ENCODE assay signal across 20 mouse cellular contexts in genomic region chr19:44146951-44147350, GRCm38 (mm10). TPM values are rescaled to one million over a fixed set of nuclear protein-coding genes. Genes with fewer than 3 reads are reported as not detected.
DNase-seq lines count a peak whose midpoint lies in the region; ATAC-seq and TF ChIP-seq lines count a peak whose summit lies in the region.
"Had no signal": no experiment of that assay in that cellular context is flagged by ENCODE, and none has a peak within 500 bp of the region (broad histone marks: within the 10 kb centered on the region; RNA-seq: fewer than 3 reads in every experiment).

No protein-coding gene starts in this region.

- peak overlapping the region; percentile 86; the same call in 1 of the 2 replicates for H3K4me2 ChIP-seq in forebrain, embryonic 13.5 days
- H3K4me2 ChIP-seq in forebrain, embryonic 16.5 days (ENCODE audit: low read length): no peak overlapping the region
- 0 out of 2 replicates have a peak overlapping the region, but pooled peaks have one; percentile 75 for H3K4me2 ChIP-seq in hindbrain, embryonic 15.5 days
- no peak overlapping the region for H3K4me2 ChIP-seq in hindbrain, embryonic 12.5 days (replicated peaks)

- H3K36me3 ChIP-seq in forebrain, embryonic 13.5 days (ENCODE audit: poor library complexity, severe bottlenecking): peaks cover 25% of the 10 kb centered on the region
- H3K36me3 ChIP-seq in forebrain, embryonic 16.5 days (ENCODE audit: control insufficient read depth, insufficient read depth): peaks cover 8% of the 10 kb centered on the region
- peaks cover 20% of the 10 kb centered on the region for H3K36me3 ChIP-seq in hindbrain, embryonic 15.5 days
- H3K36me3 ChIP-seq in hindbrain, embryonic 12.5 days: peaks cover 20% of the 10 kb centered on the region

- no peak for ATAC-seq in forebrain, embryonic 13.5 days
- no peak for ATAC-seq in forebrain, embryonic 16.5 days
- no peak for ATAC-seq in hindbrain, embryonic 15.5 days (ENCODE audit: low FRiP score, low read depth)
- ATAC-seq in hindbrain, embryonic 12.5 days (ENCODE audit: low FRiP score): no peak

- 95% methylated on average over 8 of the region's 8 CpGs for WGBS in forebrain, embryonic 13.5 days
- 93% methylated on average over 8 of the region's 8 CpGs for WGBS in forebrain, embryonic 16.5 days
- WGBS in hindbrain, embryonic 15.5 days: 96% methylated on average over 8 of the region's 8 CpGs
- WGBS in hindbrain, embryonic 12.5 days: 97% methylated on average over 8 of the region's 8 CpGs

- H3K9me3 ChIP-seq in forebrain, embryonic 13.5 days (replicated peaks): no peaks in the 10 kb centered on the region
- no peaks in the 10 kb centered on the region for H3K9me3 ChIP-seq in forebrain, embryonic 16.5 days (ENCODE audit: control insufficient read depth, low read length)
- no peaks in the 10 kb centered on the region for H3K9me3 ChIP-seq in hindbrain, embryonic 15.5 days
- H3K9me3 ChIP-seq in hindbrain, embryonic 12.5 days (replicated peaks): no peaks in the 10 kb centered on the region
- H3K9me3 ChIP-seq: embryonic facial prominence, embryonic 15.5 days; forebrain, embryonic 12.5 days; heart, embryonic 15.5 days had no signal

- TF ChIP-seq CTCF in left cerebral cortex, adult 2 months (IDR thresholded peaks at IDR 0.05): no peak

- DNase-seq in thymus, postnatal 14 days: peak; percentile 13
- no peak for DNase-seq in thymus, adult 18-20 months
- DNase-seq in left cerebral cortex, adult 2 months (ENCODE audit: extremely low spot score in 1 of 2, low spot score in 2 of 2): no peak

- peaks cover 13% of the 10 kb centered on the region for H3K27me3 ChIP-seq in forebrain, embryonic 13.5 days
- H3K27me3 ChIP-seq in forebrain, embryonic 16.5 days (replicated peaks; ENCODE audit: control insufficient read depth, insufficient read depth, low read length): peaks cover 2% of the 10 kb centered on the region; the same call in 1 of the 2 replicates
- peaks cover 4% of the 10 kb centered on the region; the same call in 1 of the 2 replicates for H3K27me3 ChIP-seq in hindbrain, embryonic 15.5 days
- peaks cover 7% of the 10 kb centered on the region; the same call in 1 of the 2 replicates for H3K27me3 ChIP-seq in hindbrain, embryonic 12.5 days

- intact Hi-C loops in left cerebral cortex, adult 2 months (cut with DNase I): no loop called here

- H3K27ac ChIP-seq in forebrain, embryonic 13.5 days: no peak overlapping the region
- no peak overlapping the region for H3K27ac ChIP-seq in forebrain, embryonic 16.5 days (ENCODE audit: low read length)
- H3K27ac ChIP-seq in hindbrain, embryonic 15.5 days (replicated peaks): no peak overlapping the region
- H3K27ac ChIP-seq in hindbrain, embryonic 12.5 days: no peak overlapping the region
- H3K27ac ChIP-seq in left cerebral cortex, adult 2 months: no peak overlapping the region
- H3K27ac ChIP-seq: embryonic facial prominence, embryonic 15.5 days had no signal

- no peak overlapping the region for H3K9ac ChIP-seq in forebrain, embryonic 13.5 days
- no peak overlapping the region for H3K9ac ChIP-seq in forebrain, embryonic 16.5 days (replicated peaks; ENCODE audit: low read depth, low read length)
- no peak overlapping the region for H3K9ac ChIP-seq in hindbrain, embryonic 15.5 days
- H3K9ac ChIP-seq in hindbrain, embryonic 12.5 days: no peak overlapping the region

- H3K4me3 ChIP-seq in forebrain, embryonic 13.5 days: no peak overlapping the region
- H3K4me3 ChIP-seq in forebrain, embryonic 16.5 days (replicated peaks; ENCODE audit: low read length): no peak overlapping the region
- H3K4me3 ChIP-seq in hindbrain, embryonic 15.5 days: no peak overlapping the region
- H3K4me3 ChIP-seq in hindbrain, embryonic 12.5 days: no peak overlapping the region
- H3K4me3 ChIP-seq in left cerebral cortex, adult 2 months: no peak overlapping the region

- peaks cover 8% of the 10 kb centered on the region for H3K4me1 ChIP-seq in forebrain, embryonic 13.5 days
- H3K4me1 ChIP-seq in forebrain, embryonic 16.5 days (replicated peaks; ENCODE audit: control insufficient read depth, insufficient read depth, low read length): peaks cover 18% of the 10 kb centered on the region
- peaks cover 22% of the 10 kb centered on the region for H3K4me1 ChIP-seq in hindbrain, embryonic 15.5 days (replicated peaks)
- peaks cover 18% of the 10 kb centered on the region for H3K4me1 ChIP-seq in hindbrain, embryonic 12.5 days

RNA-seq across cellular contexts. Expression of gene Bloc1s2, which starts 0.7 kb away (rescaled TPM):
- 130 and 141 TPM in 2 replicates for polyA plus RNA-seq in forebrain, embryonic 13.5 days (2015; fragmentation: Nextera tagmentation; extraction: Ambion mirVana)
- 150 and 152 TPM in 2 replicates for polyA plus RNA-seq in forebrain, embryonic 16.5 days (2015; fragmentation: Nextera tagmentation; extraction: Ambion mirVana)
- 155 and 158 TPM in 2 replicates for polyA plus RNA-seq in hindbrain, embryonic 15.5 days (2015; fragmentation: Nextera tagmentation; extraction: Ambion mirVana)
- 125 and 138 TPM in 2 replicates for polyA plus RNA-seq in hindbrain, embryonic 12.5 days (2016; fragmentation: Nextera tagmentation; extraction: Ambion mirVana)
- 10 to 100 TPM; 57.7 to 66.7 TPM for total RNA-seq in left cerebral cortex, adult 2 months (2021)

RNA-seq across cellular contexts. Expression of gene Cwf19l1, which starts 11.3 kb away (rescaled TPM):
- polyA plus RNA-seq in forebrain, embryonic 13.5 days (2015; fragmentation: Nextera tagmentation; extraction: Ambion mirVana): 37.1 and 39.4 TPM in 2 replicates
- 39.7 and 44.0 TPM in 2 replicates for polyA plus RNA-seq in forebrain, embryonic 16.5 days (2015; fragmentation: Nextera tagmentation; extraction: Ambion mirVana)
- polyA plus RNA-seq in hindbrain, embryonic 15.5 days (2015; fragmentation: Nextera tagmentation; extraction: Ambion mirVana): 29.8 and 30.1 TPM in 2 replicates
- 35.6 and 38.6 TPM in 2 replicates for polyA plus RNA-seq in hindbrain, embryonic 12.5 days (2016; fragmentation: Nextera tagmentation; extraction: Ambion mirVana)
- 10 to 100 TPM; 17.3 to 19.4 TPM for total RNA-seq in left cerebral cortex, adult 2 months (2021)

RNA-seq across cellular contexts. Expression of gene Chuk, which starts 39.7 kb away (rescaled TPM):
- 61.7 and 63.3 TPM in 2 replicates for polyA plus RNA-seq in forebrain, embryonic 13.5 days (2015; fragmentation: Nextera tagmentation; extraction: Ambion mirVana)
- polyA plus RNA-seq in forebrain, embryonic 16.5 days (2015; fragmentation: Nextera tagmentation; extraction: Ambion mirVana): 61.7 and 72.4 TPM in 2 replicates
- polyA plus RNA-seq in hindbrain, embryonic 15.5 days (2015; fragmentation: Nextera tagmentation; extraction: Ambion mirVana): 58.4 and 60.0 TPM in 2 replicates
- 64.8 and 66.2 TPM in 2 replicates for polyA plus RNA-seq in hindbrain, embryonic 12.5 days (2016; fragmentation: Nextera tagmentation; extraction: Ambion mirVana)
- total RNA-seq in left cerebral cortex, adult 2 months (2021): 10 to 100 TPM; 52.7 to 58.6 TPM

RNA-seq across cellular contexts. Expression of gene Pkd2l1, which starts 45.3 kb away (rescaled TPM):
- 0.11 and 0.17 TPM in 2 replicates for polyA plus RNA-seq in forebrain, embryonic 13.5 days (2015; fragmentation: Nextera tagmentation; extraction: Ambion mirVana)
- not detected in 2 replicates for polyA plus RNA-seq in forebrain, embryonic 16.5 days (2015; fragmentation: Nextera tagmentation; extraction: Ambion mirVana)
- polyA plus RNA-seq in hindbrain, embryonic 15.5 days (2015; fragmentation: Nextera tagmentation; extraction: Ambion mirVana): 0.29 and 0.67 TPM in 2 replicates
- polyA plus RNA-seq in hindbrain, embryonic 12.5 days (2016; fragmentation: Nextera tagmentation; extraction: Ambion mirVana): 0.36 and 0.39 TPM in 2 replicates
- under 1 TPM in 1 of 2 experiments, not detected in 1; 0.09 TPM for total RNA-seq in left cerebral cortex, adult 2 months (2021)
- total RNA-seq: adrenal gland, adult 2 months; common myeloid progenitor, adult 5-6 weeks; gastrocnemius, adult 2 months; gastrocnemius, postnatal 25 days; granulocyte monocyte progenitor cell, adult 5-6 weeks; heart, postnatal 25 days had no signal
- polyA plus RNA-seq: adrenal gland, adult 2 months; embryonic facial prominence, embryonic 11.5 days; embryonic facial prominence, embryonic 15.5 days; erythroblast, embryonic 14.5 days; heart, embryonic 11.5 days; heart, embryonic 15.5 days; intestine, embryonic 16.5 days had no signal

RNA-seq across cellular contexts. Expression of gene Scd3, which starts 56.1 kb away (rescaled TPM):
- polyA plus RNA-seq in forebrain, embryonic 13.5 days (2015; fragmentation: Nextera tagmentation; extraction: Ambion mirVana): 1.4 and 1.6 TPM in 2 replicates
- 1.8 and 2.1 TPM in 2 replicates for polyA plus RNA-seq in forebrain, embryonic 16.5 days (2015; fragmentation: Nextera tagmentation; extraction: Ambion mirVana)
- 5.0 and 6.7 TPM in 2 replicates for polyA plus RNA-seq in hindbrain, embryonic 15.5 days (2015; fragmentation: Nextera tagmentation; extraction: Ambion mirVana)
- 0.93 and 1.6 TPM in 2 replicates for polyA plus RNA-seq in hindbrain, embryonic 12.5 days (2016; fragmentation: Nextera tagmentation; extraction: Ambion mirVana)
- 1 to 10 TPM; 3.3 to 3.8 TPM for total RNA-seq in left cerebral cortex, adult 2 months (2021)
- total RNA-seq: common myeloid progenitor, adult 5-6 weeks; gastrocnemius, adult 2 months; gastrocnemius, postnatal 25 days; granulocyte monocyte progenitor cell, adult 5-6 weeks; heart, postnatal 25 days had no signal
- polyA plus RNA-seq: adrenal gland, adult 2 months; erythroblast, embryonic 14.5 days had no signal

Comparison
In these comparisons a context has a peak if more than half of its experiments do, and no peak if none do; other contexts are left out.
1. H3K4me2 ChIP-seq: peak in forebrain, embryonic 13.5 days (single experiment) and hindbrain, embryonic 15.5 days (single experiment); none in forebrain, embryonic 16.5 days (single experiment) and hindbrain, embryonic 12.5 days (single experiment).